Mouse (Mus musculus) olfactory bulb, adult 2 months (tissue): Measurements from ENCODE around the gene Ccser2.

Experiments used
- CTCF ChIP-seq: fragments of 200-500 bp; IDR thresholded peaks from 2 replicates; pipeline ENCODE4 v1.5.1; 2012; ENCODE audit warnings: low read depth, mild to moderate bottlenecking, low read length, moderate library complexity; ENCODE audit not compliant: insufficient read depth
- POLR2A ChIP-seq: fragments of 200-500 bp; IDR thresholded peaks from 2 replicates; pipeline ENCODE4 v1.6.1; 2012; ENCODE audit warnings: mild to moderate bottlenecking, low read depth, low read length, moderate library complexity; ENCODE audit not compliant: insufficient read depth

DNA sequence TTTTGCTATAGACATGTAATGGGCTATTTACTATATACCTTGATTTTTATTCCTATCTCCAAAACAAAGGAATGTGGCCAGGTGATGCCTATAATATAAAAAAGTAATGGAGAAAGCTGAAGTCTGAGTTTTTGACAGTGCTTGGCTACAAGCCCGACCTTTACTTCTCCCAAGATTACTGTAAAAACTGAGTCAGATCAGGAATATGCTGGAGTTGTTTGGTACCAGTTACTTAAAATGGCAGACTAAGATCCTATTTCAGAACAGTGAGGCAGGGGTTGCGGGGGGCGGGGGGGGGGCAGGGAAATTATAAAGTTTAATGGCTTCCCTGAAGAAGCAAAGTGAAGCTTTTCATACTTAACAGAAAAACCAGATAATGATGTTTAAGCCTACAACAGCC is 73.9 kb downstream of the Ccser2 start:
- TF ChIP-seq POLR2A, result no peak
- no peak for TF ChIP-seq CTCF
